Mouse (Mus musculus): ENCODE results near the gene Spata22.
"Not testable (repeated sequence)": the region's sequence is repeated elsewhere in the genome, so short reads cannot be mapped to it uniquely, and the experiment has no call there.

Spata22 gene

GRCm38 (mm10) chr11:73329442-73329841 is at the start of gene Spata22, which contains the start of the genes Aspa and Gm49340:
Gene Spata22, plus strand, starts transcription at chr11:73329741.
Gene Aspa, minus strand, starts transcription at chr11:73329596.
Gene Gm49340, plus strand, starts transcription at chr11:73329741.
- DNase-seq: no peak

DNA sequence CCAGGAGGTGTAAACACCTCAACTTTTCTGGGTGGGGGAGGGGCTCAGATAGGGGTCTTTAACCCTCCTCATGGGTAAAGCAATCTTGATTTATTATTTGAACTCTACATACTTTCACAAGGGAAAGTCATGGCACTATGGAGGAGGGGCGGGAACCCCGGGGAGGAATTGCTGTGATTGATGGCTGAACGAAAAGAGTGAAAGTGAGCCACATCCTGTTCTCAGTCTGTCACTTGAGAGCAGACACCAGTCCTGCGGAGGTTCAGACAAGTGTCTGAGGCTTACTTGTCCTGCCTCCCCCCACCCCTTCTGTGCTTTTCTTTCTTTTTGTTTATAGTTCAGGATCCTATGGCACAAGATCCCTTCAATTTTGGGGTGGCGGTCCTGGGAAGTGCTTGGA is 48.8 kb upstream of the Spata22 start:
- DNase-seq: no peak

- DNase-seq: peak; percentile 68
Observed at GRCm38 (mm10) chr11:73281528-73282027, 48.0 kb upstream of the Spata22 start.

- DNase-seq: no peak
Observed at GRCm38 (mm10) chr11:73283369-73283768, 46.2 kb upstream of the Spata22 start.

GRCm38 (mm10) chr11:73283926-73284325 is 45.6 kb upstream of the Spata22 start:
- no peak for DNase-seq

DNA sequence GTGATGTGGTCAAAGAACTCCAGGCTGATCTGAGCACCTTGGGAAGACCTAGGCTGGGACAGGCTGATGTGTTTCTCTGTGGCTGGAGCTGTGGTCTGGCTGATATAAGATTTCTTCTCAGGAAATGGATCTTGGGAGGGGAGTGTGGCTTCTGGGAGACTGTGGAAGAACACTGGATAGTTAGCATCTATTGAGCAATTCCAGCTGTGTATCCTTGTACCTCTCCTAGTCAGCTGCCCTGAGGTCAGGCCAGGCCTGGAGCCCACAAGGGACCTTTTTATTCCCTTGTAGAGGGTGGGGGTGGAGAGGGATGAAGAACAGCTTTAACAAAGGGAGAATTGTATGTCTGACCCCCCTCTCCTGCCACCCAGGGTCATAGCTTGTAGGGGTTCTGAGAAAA is 45.2 kb upstream of the Spata22 start:
- DNase-seq: no peak

- DNase-seq: no peak
Observed at GRCm38 (mm10) chr11:73289621-73290020, 39.9 kb upstream of the Spata22 start.

DNA sequence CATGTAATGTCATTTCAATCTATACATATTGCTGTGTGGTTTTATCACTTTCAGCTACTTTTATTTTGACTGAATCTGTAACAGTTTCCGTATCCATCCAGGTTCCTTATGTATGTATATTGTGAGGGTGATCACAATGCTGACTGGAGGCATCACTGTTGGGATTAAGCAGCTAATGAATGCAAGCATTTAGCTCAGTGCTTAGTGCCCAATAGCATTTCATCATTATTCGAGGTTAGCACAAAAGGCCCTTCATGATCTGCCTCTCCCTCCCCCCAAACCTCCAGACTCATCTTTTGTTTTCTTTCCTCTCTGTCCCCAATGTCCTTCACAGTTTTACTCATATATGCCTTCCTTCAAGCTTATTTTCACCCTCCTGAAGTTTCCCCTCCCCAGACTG is 26.4 kb upstream of the Spata22 start:
- no peak for DNase-seq

DNA sequence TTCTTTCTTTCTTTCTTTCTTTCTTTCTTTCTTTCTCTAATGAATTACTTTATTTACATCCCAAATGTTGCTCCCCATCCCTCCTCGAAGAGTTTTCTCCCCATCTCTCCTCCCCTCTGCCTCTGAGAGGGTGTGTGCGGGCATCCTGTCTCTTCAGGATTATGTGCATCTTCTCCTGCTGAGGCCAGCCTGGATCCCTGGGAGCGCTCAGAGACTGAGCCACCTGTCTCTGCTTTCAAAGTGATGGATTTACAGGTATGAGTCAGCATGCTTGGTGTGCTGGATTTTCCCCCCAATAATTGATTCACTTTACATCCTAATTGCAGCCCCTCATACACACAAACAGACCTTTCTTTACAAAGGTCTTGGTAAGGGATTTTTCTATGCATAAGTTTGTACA is 13.6 kb upstream of the Spata22 start:
- no peak for DNase-seq

- not testable (repeated sequence) for DNase-seq
Observed at GRCm38 (mm10) chr11:73318581-73318980, 11.0 kb upstream of the Spata22 start.

- DNase-seq: not testable (repeated sequence)
Observed at GRCm38 (mm10) chr11:73321064-73321463, 8.5 kb upstream of the Spata22 start.

- DNase-seq: no peak
Observed at GRCm38 (mm10) chr11:73323906-73324830, 5.4 kb upstream of the Spata22 start.

GRCm38 (mm10) chr11:73326485-73326886 is 3.1 kb upstream of the Spata22 start:
- no peak for DNase-seq

GRCm38 (mm10) chr11:73327361-73327760 is 2.2 kb upstream of the Spata22 start:
- no peak for DNase-seq

DNA sequence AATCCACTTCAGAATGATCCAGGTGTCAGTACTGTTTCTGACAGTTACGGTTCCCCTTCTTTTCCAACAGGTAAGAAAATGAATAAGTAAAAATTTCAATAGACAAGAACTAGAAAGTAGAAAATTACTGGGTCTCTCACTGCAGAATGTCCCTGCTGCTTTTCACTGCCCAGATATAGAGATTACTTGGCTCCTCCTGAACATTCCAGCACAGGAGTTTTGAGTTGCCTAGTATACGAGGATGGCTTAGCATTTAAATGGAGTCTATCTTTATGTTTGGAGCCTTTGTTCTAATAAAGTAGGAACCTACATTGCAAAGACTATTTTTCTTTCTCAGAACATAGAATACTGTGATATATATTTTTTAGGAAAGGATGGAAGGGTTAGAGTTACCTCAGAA is 3.8 kb downstream of the Spata22 start:
- DNase-seq: no peak

GRCm38 (mm10) chr11:73336919-73337318 is 7.4 kb downstream of the Spata22 start:
- DNase-seq: no peak

GRCm38 (mm10) chr11:73350483-73350882 is 20.9 kb downstream of the Spata22 start, which contains the start of gene Olfr20:
Gene Olfr20, plus strand, starts transcription at chr11:73350783.
- no peak for DNase-seq

- no peak for DNase-seq
Observed at GRCm38 (mm10) chr11:73370946-73371345, 41.4 kb downstream of the Spata22 start, which contains the start of gene Olfr376. Gene Olfr376, plus strand, starts transcription at chr11:73371246.

GRCm38 (mm10) chr11:73395374-73395773 is 65.8 kb downstream of the Spata22 start:
- DNase-seq: no peak
